Mouse (Mus musculus) neural tube, embryonic 14.5 days (tissue): ENCODE measurements around the gene Pth2r. TPM values are rescaled to one million over a fixed set of nuclear protein-coding genes. Genes with fewer than 3 reads are reported as not detected.

ENCODE experiments used
- ATAC-seq: fragments of 200-750 bp; cut with Nextera tagmentation; 2 replicates; pipeline ENCODE4 v1.8.0; 2017; ENCODE audit warnings: low read depth, mild to moderate bottlenecking, moderate TSS enrichment, moderate library complexity
- H3K27ac ChIP-seq: fragments of 300-500 bp; sonication (generic); 2 replicates; pipeline ENCODE4 v1.5.1; 2014; ENCODE audit warnings: low read depth, mild to moderate bottlenecking, control low read depth, low read length, moderate library complexity, mixed read lengths
- H3K27me3 ChIP-seq: fragments of 300-500 bp; sonication (generic); 2 replicates; pipeline ENCODE4 v1.6.1; 2014; ENCODE audit warnings: low read length; ENCODE audit not compliant: control insufficient read depth, insufficient read depth
- H3K36me3 ChIP-seq: fragments of 300-500 bp; sonication (generic); 2 replicates; pipeline ENCODE4 v1.6.1; 2014; ENCODE audit warnings: low read length, mixed read lengths; ENCODE audit not compliant: control insufficient read depth, insufficient read depth
- H3K4me1 ChIP-seq: fragments of 300-500 bp; sonication (generic); 2 replicates; pipeline ENCODE4 v1.6.1; 2014; ENCODE audit warnings: low read length; ENCODE audit not compliant: control insufficient read depth, insufficient read depth
- H3K4me2 ChIP-seq: fragments of 300-500 bp; sonication (generic); 2 replicates; pipeline ENCODE4 v1.6.1; 2014; ENCODE audit warnings: mild to moderate bottlenecking, low read depth, low read length, control low read depth
- H3K4me3 ChIP-seq: fragments of 300-500 bp; sonication (generic); 2 replicates; pipeline ENCODE4 v1.5.1; 2014; ENCODE audit warnings: low read depth, low read length, control low read depth, mixed read lengths
- H3K9ac ChIP-seq: fragments of 300-500 bp; sonication (generic); replicated peaks from 2 replicates; pipeline ENCODE4 v1.6.1; 2014; ENCODE audit warnings: low read depth, mild to moderate bottlenecking, control low read depth, low read length, mixed read lengths
- H3K9me3 ChIP-seq: fragments of 300-500 bp; sonication (generic); 2 replicates; pipeline ENCODE4 v1.6.1; 2016; ENCODE audit warnings: low read length; ENCODE audit not compliant: control insufficient read depth
- WGBS: fragments of 180-500 bp; shearing (Covaris S2); extraction: QIAGEN DNeasy Blood & Tissue Kit; methylation state at CpG from one replicate; pipeline ENCODE4 v1.1.7; 2014; 5-methylcytosine and 5-hydroxymethylcytosine counted together
- polyA plus RNA-seq: library from polyadenylated mRNA; unstranded; fragments of >200 nt; fragmentation: Nextera tagmentation; extraction: Ambion mirVana; gene quantifications from 2 replicates; pipeline ENCODE4 v1.2.1, GENCODE M21; 2014

Gene Pth2r
- polyA plus RNA-seq, 1 experiment from 2014 or later, result 7.4 TPM

DNA sequence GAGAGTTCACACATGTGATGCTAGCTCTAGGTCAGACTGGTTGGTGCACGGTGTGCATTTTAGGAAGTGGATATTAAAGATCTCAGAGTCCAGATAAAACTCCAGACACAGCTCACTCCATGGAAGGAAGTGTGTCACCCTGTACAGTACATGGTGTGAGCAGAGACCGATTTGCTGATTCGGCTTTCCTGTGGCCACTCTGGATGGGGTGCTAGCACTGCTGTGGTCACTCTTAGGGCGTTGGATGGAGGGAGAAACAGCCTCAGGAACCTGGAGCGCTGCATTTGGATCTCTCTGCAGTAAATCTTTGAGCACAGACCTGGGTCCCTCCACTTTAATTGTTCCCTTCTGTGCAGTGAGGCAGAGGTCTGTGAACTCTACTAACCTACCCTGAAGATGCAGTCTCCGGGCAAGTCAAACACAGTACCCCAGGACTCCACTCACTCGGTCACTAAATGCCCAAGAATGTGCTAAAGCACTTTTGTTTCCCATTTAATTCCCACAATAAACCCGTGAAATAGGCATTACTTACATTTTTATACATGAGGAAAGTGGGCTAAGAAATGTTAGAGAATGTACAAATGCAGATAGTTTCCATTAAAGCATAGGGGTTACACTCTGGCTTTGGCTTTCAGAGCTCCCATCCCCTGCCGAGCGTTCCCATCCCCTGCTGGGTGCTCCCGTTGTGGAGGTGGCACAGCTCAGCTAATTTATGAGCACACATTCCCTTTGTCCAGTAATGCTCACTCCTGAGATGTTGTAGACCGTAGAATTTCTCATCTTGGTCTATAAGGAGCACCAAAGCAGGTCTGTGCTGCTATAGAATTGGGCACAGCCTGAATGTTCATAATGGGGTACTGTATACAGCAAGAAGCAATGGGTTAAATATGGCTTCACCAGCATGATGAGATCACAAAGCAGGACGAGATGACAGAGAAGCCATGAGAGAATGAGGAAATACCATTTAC lies 32.5 kb downstream of the Pth2r start:
- H3K4me3 ChIP-seq, result no peak overlapping the region
- 28% methylated on average over 13 of the region's 13 CpGs for WGBS

DNA sequence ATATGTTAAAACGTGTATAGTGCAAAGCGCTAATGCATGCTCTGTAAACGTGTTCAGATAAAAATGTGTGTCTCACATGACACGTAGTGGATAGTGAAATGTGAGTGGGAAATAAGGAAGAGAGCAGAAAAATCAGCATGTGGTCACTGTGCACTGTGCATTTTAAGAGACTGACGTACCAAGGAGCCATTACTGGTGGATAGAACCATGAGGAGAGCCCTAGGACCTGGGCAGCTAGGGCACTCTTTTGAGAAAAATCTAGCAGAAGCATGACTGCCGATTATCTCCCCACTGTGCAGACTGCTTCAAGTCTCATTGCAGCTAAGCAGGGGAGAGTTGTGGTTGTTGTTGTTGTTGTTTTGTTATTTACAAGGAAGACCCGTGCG lies 33.2 kb downstream of the Pth2r start:
- no peaks in the 10 kb centered on the region for H3K9me3 ChIP-seq
- H3K4me3 ChIP-seq, result no peak overlapping the region
- H3K9ac ChIP-seq, result no peak overlapping the region
- H3K27ac ChIP-seq, result no peak overlapping the region
- peak overlapping the region; percentile 26; the same call in 1 of the 2 replicates for H3K4me2 ChIP-seq
- no peaks in the 10 kb centered on the region for H3K36me3 ChIP-seq
- ATAC-seq, result peak; percentile 16
- H3K4me1 ChIP-seq, result peaks cover 7% of the 10 kb centered on the region; the same call in 1 of the 2 replicates
- WGBS, result 53% methylated on average over 8 of the region's 8 CpGs
- H3K27me3 ChIP-seq, result 0 out of 2 replicates have a peak, but pooled peaks cover 3% of the 10 kb centered on the region

More for the DNA sequence above, 32.5 kb downstream of the Pth2r start:
- Histone ChIP-seq H3K4me2 (peak overlapping the region; percentile 26; the same call in 1 of the 2 replicates), H3K9me3 (no peaks in the 10 kb centered on the region), H3K36me3 (no peaks in the 10 kb centered on the region), H3K27me3 (0 out of 2 replicates have a peak, but pooled peaks cover 3% of the 10 kb centered on the region), H3K27ac (no peak overlapping the region), H3K4me1 (peaks cover 7% of the 10 kb centered on the region; the same call in 1 of the 2 replicates), H3K9ac (no peak overlapping the region)
- ATAC-seq, result peak; percentile 78

DNA sequence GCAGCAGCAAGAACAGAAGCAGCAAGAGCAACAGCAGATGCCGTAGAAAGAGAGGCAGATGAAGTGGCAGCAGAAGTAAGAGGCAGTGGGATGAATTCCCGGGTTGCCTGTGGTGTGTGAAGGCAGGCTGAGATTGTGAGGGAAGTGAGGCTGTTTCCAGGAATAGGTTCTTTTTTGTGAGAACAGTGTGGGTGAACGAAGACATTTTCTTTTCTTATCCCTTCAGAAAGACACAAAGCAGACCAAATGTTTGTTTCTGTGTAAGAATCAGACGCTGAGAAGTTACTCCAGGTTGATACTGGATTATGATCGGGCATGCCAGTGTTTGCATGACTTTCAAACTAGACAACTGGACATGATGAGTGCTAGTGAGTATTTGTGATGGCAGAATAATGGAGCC lies 52.2 kb downstream of the Pth2r start:
- H3K4me1 ChIP-seq, result no peaks in the 10 kb centered on the region
- WGBS, result 93% methylated on average over 5 of the region's 5 CpGs
- H3K27ac ChIP-seq, result no peak overlapping the region
- H3K4me2 ChIP-seq, result no peak overlapping the region
- no peak overlapping the region for H3K4me3 ChIP-seq
- no peak overlapping the region for H3K9ac ChIP-seq
- H3K9me3 ChIP-seq, result no peaks in the 10 kb centered on the region
- no peaks in the 10 kb centered on the region for H3K27me3 ChIP-seq
- no peak for ATAC-seq
- no peaks in the 10 kb centered on the region for H3K36me3 ChIP-seq

- Histone ChIP-seq H3K4me2 (no peak overlapping the region), H3K4me3 (no peak overlapping the region), H3K27me3 (no peaks in the 10 kb centered on the region), H3K4me1 (no peaks in the 10 kb centered on the region), H3K36me3 (no peaks in the 10 kb centered on the region), H3K9me3 (no peaks in the 10 kb centered on the region), H3K9ac (no peak overlapping the region), H3K27ac (no peak overlapping the region)
- no peak for ATAC-seq
- WGBS, result 94% methylated on average over 2 of the region's 2 CpGs
These were observed 55.9 kb downstream of the Pth2r start for GRCm38 (mm10) chr1:65337768-65338167.

- ATAC-seq, result peak; percentile 41; the same call in 1 of the 2 replicates
- H3K27me3 ChIP-seq, result no peaks in the 10 kb centered on the region
- H3K9me3 ChIP-seq, result no peaks in the 10 kb centered on the region
- no peak overlapping the region for H3K4me3 ChIP-seq
- WGBS, result 37% methylated on average over 2 of the region's 2 CpGs
- H3K36me3 ChIP-seq, result no peaks in the 10 kb centered on the region
- no peak overlapping the region for H3K9ac ChIP-seq
- H3K4me2 ChIP-seq, result no peak overlapping the region
- H3K27ac ChIP-seq, result no peak overlapping the region
- H3K4me1 ChIP-seq, result no peaks in the 10 kb centered on the region
These were observed 58.4 kb downstream of the Pth2r start for GRCm38 (mm10) chr1:65340240-65340639.

DNA sequence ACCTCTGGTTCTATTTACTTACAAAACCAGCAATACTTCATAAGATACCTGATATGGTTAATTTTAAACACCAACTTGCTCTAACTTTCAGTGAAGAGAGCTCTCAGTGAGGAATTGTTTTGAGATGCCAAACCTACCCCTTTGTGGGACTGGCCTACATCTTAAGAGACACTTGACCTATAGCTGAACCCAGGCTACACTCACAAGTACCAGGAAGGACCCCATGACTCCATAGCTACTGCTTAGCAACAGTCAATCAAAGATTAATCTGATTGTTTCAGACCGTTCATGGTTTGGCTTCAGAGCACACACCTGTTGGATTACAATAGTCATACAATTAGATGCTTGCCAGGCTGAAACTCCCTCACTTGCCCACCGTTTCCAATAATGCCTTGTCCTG lies 71.1 kb downstream of the Pth2r start:
- ATAC-seq, result no peak
- 51% methylated on average over 2 of the region's 2 CpGs for WGBS
- Histone ChIP-seq H3K27ac (no peak overlapping the region), H3K27me3 (no peaks in the 10 kb centered on the region), H3K9me3 (no peaks in the 10 kb centered on the region), H3K4me3 (no peak overlapping the region), H3K9ac (no peak overlapping the region), H3K36me3 (no peaks in the 10 kb centered on the region), H3K4me2 (no peak overlapping the region), H3K4me1 (no peaks in the 10 kb centered on the region)

DNA sequence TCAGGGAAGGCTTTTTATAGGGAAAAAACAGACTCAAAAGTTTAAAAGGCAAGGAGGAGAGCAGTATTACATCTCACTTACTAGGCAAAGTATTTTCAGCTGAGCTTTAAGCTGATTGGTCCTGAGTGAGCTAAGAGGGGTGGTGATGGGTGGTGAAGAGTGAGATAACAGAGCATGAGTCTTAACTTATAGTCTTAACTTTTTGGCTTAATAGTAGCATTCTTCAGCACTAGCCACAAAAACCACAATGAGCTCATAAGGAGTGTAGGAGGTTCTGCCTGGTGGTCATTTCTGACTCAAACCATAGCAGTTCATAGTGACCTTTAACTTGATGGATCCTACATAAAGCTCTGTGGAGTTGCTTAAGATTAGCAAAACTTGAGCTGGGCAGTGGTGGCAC lies 72.3 kb downstream of the Pth2r start:
- no peak for ATAC-seq
- H3K27ac ChIP-seq, result no peak overlapping the region
- H3K9ac ChIP-seq, result no peak overlapping the region
- no peak overlapping the region for H3K4me3 ChIP-seq
- no peaks in the 10 kb centered on the region for H3K27me3 ChIP-seq
- H3K9me3 ChIP-seq, result no peaks in the 10 kb centered on the region
- H3K36me3 ChIP-seq, result no peaks in the 10 kb centered on the region
- H3K4me2 ChIP-seq, result no peak overlapping the region
- H3K4me1 ChIP-seq, result no peaks in the 10 kb centered on the region

DNA sequence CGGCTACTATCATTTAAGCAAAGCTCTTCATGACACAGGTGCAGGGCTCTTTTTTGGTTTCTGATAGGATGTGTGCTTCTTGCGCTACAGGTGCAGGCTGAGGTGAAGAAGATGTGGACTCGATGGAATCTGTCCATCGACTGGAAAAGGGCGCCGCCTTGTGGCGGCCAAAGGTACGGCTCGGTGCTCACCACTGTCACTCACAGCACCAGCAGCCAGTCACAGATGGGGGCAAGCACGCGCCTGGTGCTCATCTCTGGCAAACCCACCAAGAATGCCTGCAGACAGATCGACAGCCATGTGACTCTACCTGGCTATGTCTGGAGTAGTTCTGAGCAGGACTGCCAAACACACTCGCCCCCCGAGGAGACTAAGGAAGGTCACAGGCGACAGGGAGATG lies 106.5 kb downstream of the Pth2r start:
- H3K27ac ChIP-seq, result no peak overlapping the region
- no peak overlapping the region for H3K4me3 ChIP-seq
- no peaks in the 10 kb centered on the region for H3K36me3 ChIP-seq
- H3K27me3 ChIP-seq, result no peaks in the 10 kb centered on the region
- ATAC-seq, result no peak
- H3K4me1 ChIP-seq, result no peaks in the 10 kb centered on the region
- no peak overlapping the region for H3K4me2 ChIP-seq
- no peaks in the 10 kb centered on the region for H3K9me3 ChIP-seq
- H3K9ac ChIP-seq, result no peak overlapping the region
- WGBS, result 42% methylated on average over 15 of the region's 15 CpGs

DNA sequence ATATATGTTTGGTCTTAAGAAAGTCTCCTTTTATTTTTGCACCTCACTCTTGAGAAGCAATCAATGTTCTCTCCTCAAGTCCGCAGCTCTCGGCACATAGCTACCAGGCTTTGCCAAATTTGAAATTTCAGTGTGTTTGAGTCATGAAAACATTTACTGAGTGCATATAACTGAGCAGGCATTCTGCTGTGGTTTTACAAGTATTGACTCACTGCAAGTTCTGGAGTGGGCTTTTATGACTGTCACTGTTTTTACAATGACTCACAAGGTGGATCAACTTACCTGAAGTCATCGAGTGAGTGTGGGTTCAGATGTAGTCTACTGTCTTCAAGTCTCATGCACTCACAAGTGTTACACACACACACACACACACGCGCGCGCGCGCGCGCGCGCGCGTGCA lies 107.8 kb downstream of the Pth2r start:
- Histone ChIP-seq H3K9ac (no peak overlapping the region), H3K4me2 (no peak overlapping the region), H3K27ac (no peak overlapping the region), H3K27me3 (no peaks in the 10 kb centered on the region), H3K4me1 (no peaks in the 10 kb centered on the region), H3K4me3 (no peak overlapping the region), H3K36me3 (no peaks in the 10 kb centered on the region), H3K9me3 (no peaks in the 10 kb centered on the region)
- no peak for ATAC-seq
- 96% methylated on average over 15 of the region's 15 CpGs for WGBS
